Mouse (Mus musculus): ENCODE data around the gene Fgfr2. TPM values are rescaled to one million over a fixed set of nuclear protein-coding genes. Genes with fewer than 3 reads are reported as not detected.

Gene Fgfr2
- polyA plus RNA-seq, 1 experiment from 2014 or later: 39.4 TPM

DNA sequence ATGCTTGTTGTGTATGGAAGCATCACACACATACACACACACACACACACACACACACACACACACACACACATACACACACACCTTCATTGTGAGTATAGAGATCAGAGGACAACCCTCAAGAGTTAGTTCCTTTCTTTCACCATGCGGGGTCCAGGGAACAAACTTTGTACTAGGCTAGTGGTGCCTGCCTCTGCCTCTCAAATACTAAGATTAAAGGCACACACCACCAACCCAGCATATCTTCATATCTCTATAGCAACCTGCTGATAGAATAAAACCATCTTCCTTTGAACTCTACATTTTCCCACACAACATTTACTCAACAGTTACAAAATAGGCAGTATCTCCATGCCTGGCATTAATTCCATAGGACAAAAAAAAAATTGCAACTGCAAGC lies 267.1 kb downstream of the Fgfr2 start:
- 72% methylated on average over 1 of the region's 1 CpGs for WGBS
- peaks cover 26% of the 10 kb centered on the region for H3K4me1 ChIP-seq (replicated peaks)

DNA sequence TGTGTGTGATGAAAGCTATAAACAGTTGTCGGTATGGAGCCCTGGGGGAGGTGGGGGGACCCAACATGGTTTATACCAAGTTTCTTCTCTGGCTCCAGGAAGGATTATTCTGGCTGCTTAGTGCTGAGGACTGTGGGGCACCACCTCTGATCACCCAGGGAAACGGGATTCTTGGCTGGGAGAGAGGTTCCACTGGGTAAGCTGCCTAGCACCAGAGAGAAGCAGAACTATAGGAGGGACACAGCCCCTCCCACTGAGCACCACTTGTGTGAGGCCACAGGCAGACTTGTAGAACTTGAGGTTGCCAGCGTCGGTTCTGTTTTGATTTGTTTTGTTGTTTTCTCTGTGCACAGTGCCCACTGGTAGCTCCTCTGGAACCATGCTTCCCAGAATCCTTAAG lies 269.2 kb downstream of the Fgfr2 start:
- no peak for ATAC-seq
- no peak overlapping the region for H3K4me3 ChIP-seq (replicated peaks)
- no peaks in the 10 kb centered on the region for H3K9me3 ChIP-seq
- H3K27me3 ChIP-seq: no peaks in the 10 kb centered on the region
- peaks cover 11% of the 10 kb centered on the region for H3K36me3 ChIP-seq
- no peak overlapping the region for H3K27ac ChIP-seq
- no peak overlapping the region for H3K9ac ChIP-seq (replicated peaks)
- peaks cover 18% of the 10 kb centered on the region for H3K4me1 ChIP-seq (replicated peaks)
- H3K4me2 ChIP-seq (replicated peaks): no peak overlapping the region
- 70% methylated on average over 4 of the region's 4 CpGs for WGBS

More for the DNA sequence above, 267.1 kb downstream of the Fgfr2 start:
- H3K4me2 ChIP-seq (replicated peaks): no peak overlapping the region
- H3K36me3 ChIP-seq: no peaks in the 10 kb centered on the region
- H3K9ac ChIP-seq (replicated peaks): no peak overlapping the region
- ATAC-seq: no peak
- H3K27me3 ChIP-seq: no peaks in the 10 kb centered on the region
- no peak overlapping the region for H3K27ac ChIP-seq
- no peaks in the 10 kb centered on the region for H3K9me3 ChIP-seq
- H3K4me3 ChIP-seq (replicated peaks): no peak overlapping the region

DNA sequence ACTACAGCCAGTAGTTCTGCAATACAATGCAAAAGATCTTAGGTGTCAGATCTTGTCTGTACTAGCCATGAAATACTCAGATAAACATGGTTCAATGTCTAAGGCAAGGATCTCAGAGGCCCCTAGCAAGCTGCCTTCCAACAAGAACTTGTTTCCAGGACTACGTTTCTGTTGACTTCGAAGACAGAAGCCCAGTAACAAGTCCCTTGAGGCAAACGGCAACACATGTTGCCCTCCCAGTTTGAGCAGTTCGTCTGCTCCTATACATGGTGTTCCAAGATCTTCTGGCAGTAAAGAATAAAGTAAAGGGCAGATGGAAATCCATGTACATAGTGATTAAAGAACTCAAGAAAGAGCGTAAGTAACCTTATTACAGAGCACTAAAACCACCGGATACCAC lies 269.8 kb downstream of the Fgfr2 start:
- WGBS: 89% methylated on average over 6 of the region's 6 CpGs
- Histone ChIP-seq H3K4me2 (replicated peaks) (no peak overlapping the region), H3K4me3 (replicated peaks) (no peak overlapping the region), H3K9ac (replicated peaks) (no peak overlapping the region), H3K36me3 (peaks cover 17% of the 10 kb centered on the region), H3K27ac (no peak overlapping the region), H3K27me3 (no peaks in the 10 kb centered on the region), H3K4me1 (replicated peaks) (peaks cover 14% of the 10 kb centered on the region), H3K9me3 (no peaks in the 10 kb centered on the region)
- ATAC-seq: no peak

DNA sequence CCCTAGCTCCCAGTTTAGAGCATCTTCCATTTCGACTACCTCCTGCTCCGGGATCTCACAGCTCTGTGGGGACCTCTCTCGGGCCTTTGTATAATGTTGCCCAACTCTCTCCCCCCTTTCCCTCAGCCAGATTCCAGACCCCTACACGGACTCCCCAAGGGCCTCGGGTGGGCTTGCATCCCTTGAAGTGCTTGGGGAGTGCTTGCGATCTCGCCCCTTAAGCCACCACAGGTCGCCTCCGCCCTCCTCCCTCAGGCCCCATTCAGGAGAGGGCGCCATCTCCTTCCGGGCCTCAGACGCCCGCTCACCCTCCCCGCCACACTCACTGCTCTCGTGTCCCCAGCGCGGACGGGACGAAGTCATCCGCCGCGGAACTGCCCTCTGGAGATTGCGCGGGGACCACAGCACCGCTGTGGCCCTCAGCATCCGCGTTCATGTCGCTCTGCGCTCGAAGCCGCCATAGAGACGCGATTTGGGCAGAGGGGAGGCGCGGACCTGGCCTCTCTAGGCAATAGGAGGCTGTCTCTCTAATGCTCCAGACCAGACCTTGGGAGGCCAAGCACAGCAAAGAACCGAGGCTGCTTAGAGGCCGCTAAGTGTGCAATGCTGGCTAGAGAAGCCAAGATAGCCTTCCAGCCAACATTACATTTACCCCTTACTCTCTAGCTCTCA lies 270.8 kb downstream of the Fgfr2 start, which contains the start of gene Eef1akmt2:
Eef1akmt2 (minus strand) TSS at position 501 of the 672 bp plus-strand sequence.
- under 1% methylated on average over 37 of the region's 37 CpGs for WGBS
- H3K4me2 ChIP-seq (replicated peaks): peak within 1 kb of the TSS; percentile 68
- no peaks in the 10 kb centered on the region for H3K9me3 ChIP-seq
- H3K36me3 ChIP-seq: peaks cover 24% of the 10 kb centered on the region
- peak; percentile 97 for ATAC-seq
- peak within 1 kb of the TSS; percentile 86 for H3K9ac ChIP-seq (replicated peaks)
- H3K4me1 ChIP-seq (replicated peaks): peaks cover 14% of the 10 kb centered on the region
- H3K27ac ChIP-seq: peak within 1 kb of the TSS; percentile 98
- H3K4me3 ChIP-seq (replicated peaks): peak within 1 kb of the TSS; percentile 75
- no peaks in the 10 kb centered on the region for H3K27me3 ChIP-seq

DNA sequence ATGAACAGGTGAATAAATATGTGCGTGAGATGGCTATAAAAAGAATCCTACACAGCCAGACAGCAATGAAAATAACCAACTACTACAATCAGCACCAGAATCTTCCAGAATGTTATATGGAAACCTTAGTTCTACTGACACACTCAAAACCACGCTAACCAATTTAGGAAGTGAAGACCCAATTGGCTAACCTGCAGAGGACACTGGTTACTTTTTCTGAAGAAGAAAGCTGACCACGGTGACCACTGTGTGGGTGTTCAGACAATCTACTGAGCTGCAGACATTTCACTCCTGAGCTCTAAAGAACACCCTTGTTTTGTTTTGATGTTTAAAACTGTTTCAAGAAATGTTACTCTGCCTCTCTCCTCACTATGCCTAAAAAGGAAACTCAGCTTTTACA lies 280.0 kb downstream of the Fgfr2 start:
- no peak for ATAC-seq
- no peak overlapping the region for H3K9ac ChIP-seq (replicated peaks)
- no peak overlapping the region for H3K27ac ChIP-seq
- WGBS: 97% methylated on average over 3 of the region's 3 CpGs
- H3K4me3 ChIP-seq (replicated peaks): no peak overlapping the region
- no peak overlapping the region for H3K4me2 ChIP-seq (replicated peaks)
- no peaks in the 10 kb centered on the region for H3K9me3 ChIP-seq
- H3K4me1 ChIP-seq (replicated peaks): no peaks in the 10 kb centered on the region
- peaks cover 39% of the 10 kb centered on the region for H3K36me3 ChIP-seq
- no peaks in the 10 kb centered on the region for H3K27me3 ChIP-seq

DNA sequence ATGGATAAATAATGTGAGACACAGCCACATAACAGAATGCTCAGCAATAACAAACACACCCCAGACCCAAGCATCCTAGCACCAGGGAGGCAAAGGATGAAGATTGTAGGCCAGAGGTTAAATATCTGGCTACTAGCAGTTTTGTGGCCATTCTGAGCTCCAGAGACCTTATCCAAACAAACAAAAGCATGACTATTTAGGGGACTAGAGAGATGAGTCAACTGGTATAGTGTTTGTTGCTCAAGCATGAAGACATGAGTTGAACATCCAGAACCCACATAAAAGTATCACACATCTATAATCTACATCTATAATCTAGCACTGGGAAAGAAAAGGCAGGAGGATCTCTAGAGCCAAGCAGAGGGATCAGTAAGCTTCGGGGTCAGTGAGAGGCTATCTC lies 280.7 kb downstream of the Fgfr2 start:
- no peak for ATAC-seq
- H3K36me3 ChIP-seq: peaks cover 35% of the 10 kb centered on the region
- 86% methylated on average over 1 of the region's 1 CpGs for WGBS
- H3K4me1 ChIP-seq (replicated peaks): no peaks in the 10 kb centered on the region
- H3K4me2 ChIP-seq (replicated peaks): no peak overlapping the region
- H3K27me3 ChIP-seq: no peaks in the 10 kb centered on the region
- no peak overlapping the region for H3K27ac ChIP-seq
- no peaks in the 10 kb centered on the region for H3K9me3 ChIP-seq
- H3K9ac ChIP-seq (replicated peaks): no peak overlapping the region
- no peak overlapping the region for H3K4me3 ChIP-seq (replicated peaks)

DNA sequence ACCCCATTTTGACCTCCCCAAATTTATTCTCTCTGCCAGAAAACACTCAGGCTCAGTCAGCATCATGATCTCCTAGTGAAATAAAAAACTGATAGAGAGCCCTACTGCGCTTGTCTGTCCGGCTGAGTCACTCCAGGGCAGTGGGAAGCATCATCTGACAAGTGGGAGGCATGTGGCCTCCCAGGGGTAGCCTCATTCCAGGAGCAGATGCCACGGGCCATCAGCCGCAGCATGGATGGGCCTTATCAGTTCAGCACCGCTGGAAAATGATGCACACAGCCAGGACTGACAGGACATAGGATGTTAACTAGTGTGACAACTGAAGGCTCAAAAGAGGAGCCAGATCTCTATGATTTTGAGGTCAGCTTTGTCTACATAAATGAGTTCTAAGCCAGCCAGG lies 281.9 kb downstream of the Fgfr2 start:
- H3K27ac ChIP-seq: no peak overlapping the region
- ATAC-seq: no peak
- H3K4me1 ChIP-seq (replicated peaks): no peaks in the 10 kb centered on the region

DNA sequence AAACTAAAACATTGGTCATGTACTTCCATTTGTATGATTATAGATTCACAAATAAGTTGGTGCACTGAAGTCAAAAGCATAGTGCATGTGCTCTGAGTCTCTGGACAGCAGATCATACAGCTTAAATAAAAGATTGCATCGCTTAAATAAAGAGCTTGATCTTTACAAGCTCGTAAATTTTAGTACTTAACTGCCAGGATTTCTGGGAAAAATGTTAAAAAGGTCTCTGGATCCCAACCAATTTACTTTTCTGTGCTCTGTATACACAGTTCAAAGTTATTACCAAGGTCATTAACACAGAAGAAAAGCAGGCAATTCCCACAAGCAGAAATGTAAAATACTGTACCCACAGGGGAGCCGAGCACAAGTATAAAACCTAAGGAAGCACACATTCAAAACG lies 292.2 kb downstream of the Fgfr2 start:
- no peak for ATAC-seq
- H3K9me3 ChIP-seq: no peaks in the 10 kb centered on the region
- H3K9ac ChIP-seq (replicated peaks): no peak overlapping the region
- H3K4me2 ChIP-seq (replicated peaks): no peak overlapping the region
- 83% methylated on average over 4 of the region's 4 CpGs for WGBS
- no peaks in the 10 kb centered on the region for H3K4me1 ChIP-seq (replicated peaks)
- peaks cover 36% of the 10 kb centered on the region for H3K36me3 ChIP-seq
- H3K27ac ChIP-seq: no peak overlapping the region
- no peak overlapping the region for H3K4me3 ChIP-seq (replicated peaks)
- H3K27me3 ChIP-seq: no peaks in the 10 kb centered on the region

More for the DNA sequence above, 281.9 kb downstream of the Fgfr2 start:
- Histone ChIP-seq H3K4me3 (replicated peaks) (no peak overlapping the region), H3K9ac (replicated peaks) (no peak overlapping the region), H3K27me3 (no peaks in the 10 kb centered on the region), H3K36me3 (peaks cover 34% of the 10 kb centered on the region), H3K9me3 (no peaks in the 10 kb centered on the region), H3K4me2 (replicated peaks) (no peak overlapping the region)
- WGBS: 86% methylated on average over 5 of the region's 5 CpGs

DNA sequence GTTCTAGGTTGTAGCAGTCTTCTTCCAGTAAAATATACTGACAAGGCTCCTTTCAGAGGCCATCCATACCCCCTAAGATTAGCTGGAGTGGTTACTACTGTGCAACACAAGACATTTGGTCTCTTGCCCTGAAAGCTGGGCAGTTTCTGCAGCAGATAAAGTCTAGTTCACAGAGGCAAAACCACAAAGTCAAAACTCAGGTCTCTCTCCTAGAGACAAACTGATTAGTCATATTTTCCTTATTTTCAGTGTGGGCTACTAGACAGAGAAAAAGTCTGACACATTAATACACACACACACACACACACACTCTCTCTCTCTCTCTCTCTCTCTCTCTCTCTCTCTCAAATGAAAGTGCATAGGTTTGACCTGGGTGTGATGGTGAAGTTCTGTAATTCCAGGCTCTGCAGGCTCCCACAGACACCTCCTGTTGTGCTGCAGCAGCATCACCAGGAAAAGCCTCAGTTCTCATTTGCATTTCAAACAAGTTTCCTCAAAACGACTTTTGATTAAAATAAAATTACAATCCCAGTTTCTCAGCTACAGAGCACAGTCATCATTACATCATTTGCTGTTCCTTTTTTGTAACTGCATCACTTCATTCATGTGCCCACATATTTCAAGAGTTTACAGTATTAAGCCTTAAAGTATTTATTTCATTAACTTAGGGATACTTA lies 298.7 kb downstream of the Fgfr2 start:
- Histone ChIP-seq H3K27ac (no peak overlapping the region; the same call in 1 of the 2 replicates), H3K36me3 (peaks cover 27% of the 10 kb centered on the region), H3K27me3 (no peaks in the 10 kb centered on the region), H3K4me3 (replicated peaks) (no peak overlapping the region), H3K9ac (replicated peaks) (no peak overlapping the region), H3K9me3 (no peaks in the 10 kb centered on the region), H3K4me2 (replicated peaks) (no peak overlapping the region), H3K4me1 (replicated peaks) (0 out of 2 replicates have a peak, but pooled peaks cover 5% of the 10 kb centered on the region)
- ATAC-seq: no peak
- WGBS: 27% methylated on average over 1 of the region's 1 CpGs

DNA sequence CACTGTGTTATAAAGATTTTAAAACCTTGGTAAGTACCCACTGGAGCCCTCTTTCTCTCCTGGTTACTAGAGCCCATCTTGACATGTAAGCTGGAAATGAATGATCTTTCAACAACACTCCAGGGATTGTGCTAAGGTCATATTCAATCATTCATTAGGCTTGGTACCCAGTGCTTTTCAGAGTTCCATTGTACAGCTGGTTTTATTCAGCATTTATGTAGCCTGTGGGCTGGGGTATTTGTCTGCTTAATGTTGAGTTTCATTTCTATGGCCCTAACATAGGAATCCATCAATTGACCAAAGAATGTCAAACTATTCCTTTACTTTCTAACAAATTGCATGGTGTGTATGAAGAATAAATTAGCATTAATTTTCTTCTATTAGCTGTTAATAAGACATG lies 299.3 kb downstream of the Fgfr2 start:
- Histone ChIP-seq H3K9ac (replicated peaks) (no peak overlapping the region), H3K27me3 (no peaks in the 10 kb centered on the region), H3K4me1 (replicated peaks) (0 out of 2 replicates have a peak, but pooled peaks cover 5% of the 10 kb centered on the region), H3K36me3 (peaks cover 30% of the 10 kb centered on the region), H3K4me2 (replicated peaks) (no peak overlapping the region), H3K9me3 (no peaks in the 10 kb centered on the region), H3K27ac (no peak overlapping the region), H3K4me3 (replicated peaks) (no peak overlapping the region)
- no peak for ATAC-seq

DNA sequence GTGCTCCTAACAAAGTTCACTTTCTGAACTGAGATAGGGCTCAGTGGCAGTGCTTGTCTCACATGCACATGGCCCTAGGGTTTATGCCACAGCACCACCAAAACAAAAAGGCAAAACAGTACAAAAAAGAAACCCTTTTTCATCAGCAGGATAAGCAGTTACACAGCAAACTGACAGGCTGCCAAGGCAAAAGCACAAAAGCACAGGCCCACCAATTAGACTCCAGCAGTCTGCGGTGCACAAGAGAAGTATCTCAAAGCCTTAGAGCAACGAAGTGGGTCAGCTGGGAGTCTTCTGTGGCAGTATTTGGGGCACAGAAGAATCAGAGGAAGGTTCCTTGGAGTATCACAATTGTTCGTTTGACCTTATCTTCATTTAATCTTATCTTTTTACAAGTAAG lies 302.5 kb downstream of the Fgfr2 start:
- Histone ChIP-seq H3K4me1 (replicated peaks) (peaks cover 12% of the 10 kb centered on the region; the same call in 1 of the 2 replicates), H3K36me3 (peaks cover 17% of the 10 kb centered on the region; the same call in 1 of the 2 replicates), H3K9me3 (no peaks in the 10 kb centered on the region), H3K4me2 (replicated peaks) (no peak overlapping the region), H3K27me3 (no peaks in the 10 kb centered on the region), H3K4me3 (replicated peaks) (no peak overlapping the region), H3K27ac (no peak overlapping the region), H3K9ac (replicated peaks) (no peak overlapping the region)
- 70% methylated on average over 3 of the region's 3 CpGs for WGBS
- ATAC-seq: no peak

DNA sequence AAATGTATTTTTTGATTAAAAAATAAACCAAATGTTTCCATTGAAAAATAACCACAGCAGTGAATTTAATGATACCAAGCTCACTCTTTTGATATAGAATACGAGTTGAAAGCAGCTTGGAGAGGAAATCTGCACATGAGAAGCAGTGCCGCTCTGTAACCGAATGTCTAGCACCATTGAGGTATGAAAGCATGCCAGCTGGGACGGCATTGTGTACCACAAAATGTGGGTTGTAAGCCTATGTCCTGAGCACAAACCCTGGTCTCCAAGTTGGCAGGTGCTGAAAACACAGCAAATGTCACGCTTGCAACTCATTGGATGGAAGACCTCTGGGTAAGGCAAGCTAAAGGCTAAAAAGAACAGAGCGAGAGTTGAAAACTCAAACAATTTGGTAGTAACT lies 306.1 kb downstream of the Fgfr2 start:
- ATAC-seq: no peak
- Histone ChIP-seq H3K27me3 (no peaks in the 10 kb centered on the region), H3K4me2 (replicated peaks) (no peak overlapping the region), H3K36me3 (peaks cover 7% of the 10 kb centered on the region; the same call in 1 of the 2 replicates), H3K4me3 (replicated peaks) (no peak overlapping the region), H3K9me3 (no peaks in the 10 kb centered on the region), H3K27ac (no peak overlapping the region), H3K9ac (replicated peaks) (no peak overlapping the region), H3K4me1 (replicated peaks) (peaks cover 19% of the 10 kb centered on the region)
- 59% methylated on average over 6 of the region's 6 CpGs for WGBS

Data from midbrain, embryonic 13.5 days (tissue).